Mouse (Mus musculus): Measurements from ENCODE around the gene Plcg2. TPM values are rescaled to one million over a fixed set of nuclear protein-coding genes. Genes with fewer than 3 reads are reported as not detected.

The Plcg2 gene
- polyA plus RNA-seq, 2 experiments, result 4.3 to 5.0 TPM

DNA sequence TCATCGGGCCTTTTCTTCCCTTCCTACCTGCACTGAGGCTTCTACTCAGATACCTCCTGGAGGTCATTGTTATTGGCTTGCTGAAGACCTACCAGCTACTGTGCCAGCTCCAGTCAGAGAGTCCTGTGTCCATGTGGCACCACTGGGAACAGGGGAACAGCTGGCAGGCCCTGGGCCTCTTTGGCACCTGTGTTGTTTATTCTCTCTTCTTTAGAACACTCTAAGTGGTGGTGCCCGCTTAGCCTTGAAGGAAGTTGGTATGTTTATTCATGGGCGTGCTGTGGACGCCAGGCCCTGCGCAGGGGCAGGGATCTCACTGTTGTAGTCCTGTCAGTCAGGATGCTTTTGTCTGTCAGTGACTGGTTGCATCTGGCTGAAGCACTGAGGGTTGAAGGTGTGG lies 95.8 kb downstream of the Plcg2 start:
- H3K27me3 ChIP-seq (ENCODE audit: control insufficient read depth, insufficient read depth, low read length), result no peaks in the 10 kb centered on the region
- 75% methylated on average over 5 of the region's 5 CpGs for WGBS (ENCODE audit: insufficient replicate concordance)
- no peak overlapping the region for H3K4me2 ChIP-seq (ENCODE audit: low read depth)
- H3K4me1 ChIP-seq (replicated peaks; ENCODE audit: control insufficient read depth in 2 of 2, insufficient read depth in 2 of 2, low read length in 1 of 2), result no peaks in the 10 kb centered on the region
- H3K27ac ChIP-seq, result no peak overlapping the region
- no peak overlapping the region for H3K4me3 ChIP-seq (ENCODE audit: insufficient read depth in 1 of 2, low read depth in 2 of 2, low read length in 2 of 2)
- no peaks in the 10 kb centered on the region for H3K36me3 ChIP-seq (replicated peaks; ENCODE audit: control insufficient read depth, insufficient read depth, low read depth)
- ATAC-seq (ENCODE audit: insufficient read depth) (no peak), DNase-seq (ENCODE audit: low read depth in 3 of 3, low spot score in 3 of 3) (no peak)
- no peaks in the 10 kb centered on the region for H3K9me3 ChIP-seq (ENCODE audit: control insufficient read depth, low read length)
- no peak for TF ChIP-seq CTCF (IDR thresholded peaks at IDR 0.05; ENCODE audit: low read depth)
- no peak for TF ChIP-seq EP300 (IDR thresholded peaks at IDR 0.05; ENCODE audit: low read depth)
- H3K9ac ChIP-seq (replicated peaks), result no peak overlapping the region

DNA sequence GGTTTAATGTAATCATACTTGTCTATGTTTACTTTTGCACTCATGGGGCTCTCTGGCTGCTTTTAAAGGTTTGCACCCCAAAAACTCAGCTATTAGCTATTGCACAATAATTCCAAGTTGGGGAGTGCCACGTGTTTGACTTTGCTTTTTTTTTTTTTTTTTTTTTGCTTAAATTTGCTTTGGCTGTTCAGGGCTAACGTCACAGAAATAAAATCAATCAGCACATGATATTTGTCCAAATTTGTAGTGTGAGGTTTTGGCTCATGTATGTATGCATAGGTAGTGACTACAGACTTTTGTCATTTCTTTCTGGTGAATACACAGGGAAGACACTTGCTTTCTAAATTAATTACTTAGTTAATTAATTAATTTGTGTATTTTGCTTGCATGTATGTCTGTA lies 96.9 kb downstream of the Plcg2 start:
- WGBS (ENCODE audit: insufficient replicate concordance), result 46% methylated on average over 2 of the region's 2 CpGs
- no peak for TF ChIP-seq CTCF (IDR thresholded peaks at IDR 0.05; ENCODE audit: low read depth)
- no peaks in the 10 kb centered on the region for H3K4me1 ChIP-seq (replicated peaks; ENCODE audit: control insufficient read depth in 2 of 2, insufficient read depth in 2 of 2, low read length in 1 of 2)
- no peak overlapping the region for H3K4me3 ChIP-seq (ENCODE audit: insufficient read depth in 1 of 2, low read depth in 2 of 2, low read length in 2 of 2)
- no peaks in the 10 kb centered on the region for H3K36me3 ChIP-seq (replicated peaks; ENCODE audit: control insufficient read depth, insufficient read depth, low read depth)
- DNase-seq (ENCODE audit: low read depth in 3 of 3, low spot score in 3 of 3) (no peak), ATAC-seq (ENCODE audit: insufficient read depth) (no peak)
- no peak overlapping the region for H3K27ac ChIP-seq
- no peak overlapping the region for H3K4me2 ChIP-seq (ENCODE audit: low read depth)
- no peaks in the 10 kb centered on the region for H3K9me3 ChIP-seq (ENCODE audit: control insufficient read depth, low read length)
- no peaks in the 10 kb centered on the region for H3K27me3 ChIP-seq (ENCODE audit: control insufficient read depth, insufficient read depth, low read length)
- H3K9ac ChIP-seq (replicated peaks), result no peak overlapping the region

DNA sequence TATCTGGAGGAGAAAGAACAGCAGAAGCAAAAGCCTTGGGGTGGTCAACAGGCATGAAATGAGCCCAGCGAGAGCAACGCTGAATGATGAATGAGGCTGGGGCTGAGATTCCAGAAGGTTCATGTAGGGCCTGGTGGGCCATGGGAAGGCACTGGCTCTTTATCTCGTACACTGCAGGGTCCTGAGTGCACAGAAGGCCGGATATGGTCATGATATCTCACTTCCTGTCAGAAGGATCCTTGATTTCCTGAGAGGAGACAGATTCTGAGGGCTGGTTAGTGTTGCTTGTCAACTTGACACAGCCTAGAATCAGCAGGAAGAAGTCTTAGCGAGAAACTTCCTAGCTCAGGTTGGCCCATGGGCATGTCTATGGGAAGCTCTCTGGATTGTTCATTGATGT lies 98.7 kb downstream of the Plcg2 start:
- H3K9me3 ChIP-seq (ENCODE audit: control insufficient read depth, low read length), result no peaks in the 10 kb centered on the region
- H3K4me1 ChIP-seq (replicated peaks; ENCODE audit: control insufficient read depth in 2 of 2, insufficient read depth in 2 of 2, low read length in 1 of 2), result no peaks in the 10 kb centered on the region
- no peak overlapping the region for H3K27ac ChIP-seq
- no peak overlapping the region for H3K9ac ChIP-seq (replicated peaks)
- ATAC-seq (ENCODE audit: insufficient read depth), result peak; percentile 39
- no peaks in the 10 kb centered on the region for H3K36me3 ChIP-seq (replicated peaks; ENCODE audit: control insufficient read depth, insufficient read depth, low read depth)
- no peak overlapping the region for H3K4me3 ChIP-seq (ENCODE audit: insufficient read depth in 1 of 2, low read depth in 2 of 2, low read length in 2 of 2)
- no peak; the same call in 1 of the 2 replicates for TF ChIP-seq EP300 (IDR thresholded peaks at IDR 0.05; ENCODE audit: low read depth)
- no peak for TF ChIP-seq CTCF (IDR thresholded peaks at IDR 0.05; ENCODE audit: low read depth)
- no peak for DNase-seq (ENCODE audit: low read depth in 3 of 3, low spot score in 3 of 3)
- H3K4me2 ChIP-seq (ENCODE audit: low read depth), result no peak overlapping the region
- no peaks in the 10 kb centered on the region for H3K27me3 ChIP-seq (ENCODE audit: control insufficient read depth, insufficient read depth, low read length)
- 17% methylated on average over 5 of the region's 5 CpGs for WGBS (ENCODE audit: insufficient replicate concordance)

DNA sequence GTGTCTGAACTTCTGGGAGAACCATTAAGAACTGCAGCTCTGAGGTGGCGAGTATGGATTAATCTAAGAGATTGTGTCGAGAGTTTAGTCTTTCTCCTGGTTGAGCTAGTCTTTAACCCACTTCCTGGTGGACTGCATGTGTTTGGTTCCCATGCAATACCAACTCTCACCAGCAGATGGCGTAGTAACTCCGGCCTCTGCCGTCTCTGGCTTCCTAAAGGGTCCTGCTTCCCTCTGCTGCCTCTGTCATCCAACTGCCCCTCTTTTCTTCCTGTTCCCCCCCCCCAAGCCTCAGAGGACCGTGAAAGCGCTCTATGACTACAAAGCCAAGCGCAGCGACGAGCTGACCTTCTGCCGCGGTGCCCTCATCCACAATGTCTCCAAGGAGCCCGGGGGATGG lies 102.7 kb downstream of the Plcg2 start:
- H3K4me3 ChIP-seq (ENCODE audit: insufficient read depth in 1 of 2, low read depth in 2 of 2, low read length in 2 of 2), result no peak overlapping the region
- DNase-seq (ENCODE audit: low read depth in 3 of 3, low spot score in 3 of 3) (no peak), ATAC-seq (ENCODE audit: insufficient read depth) (no peak)
- H3K36me3 ChIP-seq (replicated peaks; ENCODE audit: control insufficient read depth, insufficient read depth, low read depth), result no peaks in the 10 kb centered on the region
- no peak overlapping the region for H3K9ac ChIP-seq (replicated peaks)
- no peaks in the 10 kb centered on the region for H3K9me3 ChIP-seq (ENCODE audit: control insufficient read depth, low read length)
- no peaks in the 10 kb centered on the region for H3K4me1 ChIP-seq (replicated peaks; ENCODE audit: control insufficient read depth in 2 of 2, insufficient read depth in 2 of 2, low read length in 1 of 2)
- no peaks in the 10 kb centered on the region for H3K27me3 ChIP-seq (ENCODE audit: control insufficient read depth, insufficient read depth, low read length)
- H3K4me2 ChIP-seq (ENCODE audit: low read depth), result no peak overlapping the region
- H3K27ac ChIP-seq, result no peak overlapping the region
- peak; percentile 85 for TF ChIP-seq CTCF (IDR thresholded peaks at IDR 0.05; ENCODE audit: low read depth)
- TF ChIP-seq EP300 (IDR thresholded peaks at IDR 0.05; ENCODE audit: low read depth), result no peak
- WGBS (ENCODE audit: insufficient replicate concordance), result 72% methylated on average over 13 of the region's 13 CpGs

DNA sequence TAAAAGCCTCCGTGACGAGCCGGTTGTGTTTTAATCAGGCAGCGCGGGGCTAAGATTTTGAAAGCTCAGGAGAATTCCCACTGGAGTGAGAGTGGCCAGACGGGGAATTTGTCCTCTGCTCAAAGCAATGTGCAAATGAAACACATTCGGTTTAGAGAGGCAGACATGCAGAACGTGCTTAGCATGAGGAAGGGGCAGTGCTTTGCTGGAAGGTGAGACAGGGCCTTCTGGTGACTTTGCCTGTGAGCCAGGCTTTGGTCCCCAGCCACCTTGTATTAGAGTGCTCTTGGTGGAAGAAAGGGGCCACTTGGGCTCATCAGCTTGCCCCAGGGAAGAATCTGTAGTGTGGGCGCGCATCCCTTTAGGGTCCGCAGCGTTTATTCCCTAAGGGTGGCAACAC lies 106.0 kb downstream of the Plcg2 start:
- Histone ChIP-seq H3K4me2 (ENCODE audit: low read depth) (no peak overlapping the region), H3K4me1 (replicated peaks; ENCODE audit: control insufficient read depth in 2 of 2, insufficient read depth in 2 of 2, low read length in 1 of 2) (no peaks in the 10 kb centered on the region), H3K27me3 (ENCODE audit: control insufficient read depth, insufficient read depth, low read length) (no peaks in the 10 kb centered on the region), H3K27ac (no peak overlapping the region), H3K9ac (replicated peaks) (no peak overlapping the region), H3K9me3 (ENCODE audit: control insufficient read depth, low read length) (no peaks in the 10 kb centered on the region), H3K4me3 (ENCODE audit: insufficient read depth in 1 of 2, low read depth in 2 of 2, low read length in 2 of 2) (no peak overlapping the region), H3K36me3 (replicated peaks; ENCODE audit: control insufficient read depth, insufficient read depth, low read depth) (no peaks in the 10 kb centered on the region)
- TF ChIP-seq CTCF (IDR thresholded peaks at IDR 0.05; ENCODE audit: low read depth) (no peak), EP300 (IDR thresholded peaks at IDR 0.05; ENCODE audit: low read depth) (no peak)
- DNase-seq (ENCODE audit: low read depth in 3 of 3, low spot score in 3 of 3) (no peak), ATAC-seq (ENCODE audit: insufficient read depth) (no peak)
- WGBS (ENCODE audit: insufficient replicate concordance), result 86% methylated on average over 12 of the region's 12 CpGs

Data from liver, embryonic 14.5 days (tissue).